Mouse (Mus musculus): ENCODE results near the gene Schip1. TPM values are rescaled to one million over a fixed set of nuclear protein-coding genes. Genes with fewer than 3 reads are reported as not detected.

The Schip1 gene
- polyA plus RNA-seq, 1 experiment from 2014 or later, result 27.6 TPM

DNA sequence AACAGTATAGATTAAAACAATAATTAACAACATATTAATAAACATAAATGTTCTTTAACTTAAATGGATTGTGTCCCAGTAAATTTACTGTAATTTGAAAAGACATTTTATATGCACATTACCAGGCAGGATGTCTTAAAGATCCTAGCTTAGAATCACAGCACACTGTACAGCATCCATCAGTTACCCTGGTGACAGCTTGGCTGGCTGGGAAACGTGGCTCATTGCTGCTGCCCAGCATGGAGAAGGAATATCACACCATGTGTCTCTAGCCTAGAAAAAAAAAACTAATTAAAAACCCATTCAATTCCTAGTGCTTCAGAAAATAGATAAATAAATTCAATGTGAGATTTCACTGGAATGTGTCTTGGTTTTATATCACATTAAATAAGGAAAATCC lies 136.6 kb downstream of the Schip1 start:
- ATAC-seq (ENCODE audit: low FRiP score, low TSS enrichment), result no peak
- Histone ChIP-seq H3K4me1 (replicated peaks; ENCODE audit: control insufficient read depth, insufficient read depth) (no peaks in the 10 kb centered on the region), H3K9me3 (ENCODE audit: control insufficient read depth, low read length) (no peaks in the 10 kb centered on the region), H3K9ac (ENCODE audit: low read length) (no peak overlapping the region), H3K36me3 (ENCODE audit: control insufficient read depth, insufficient read depth, low read length) (no peaks in the 10 kb centered on the region), H3K4me3 (ENCODE audit: low read depth, low read length) (no peak overlapping the region), H3K27me3 (ENCODE audit: control insufficient read depth, insufficient read depth, low read length) (no peaks in the 10 kb centered on the region), H3K27ac (replicated peaks) (no peak overlapping the region), H3K4me2 (replicated peaks; ENCODE audit: low read depth) (no peak overlapping the region)
- TF ChIP-seq CTCF (IDR thresholded peaks at IDR 0.05; ENCODE audit: low read depth), result no peak
- no peak for TF ChIP-seq EP300 (optimal IDR thresholded peaks at IDR 0.05)
- DNase-seq (ENCODE audit: low spot score), result no peak
- WGBS, result 41% methylated on average over 1 of the region's 1 CpGs

GRCm38 (mm10) chr3:68202162-68202902 lies 137.7 kb downstream of the Schip1 start:
- H3K27ac ChIP-seq (replicated peaks), result no peak overlapping the region
- no peak overlapping the region for H3K9ac ChIP-seq (ENCODE audit: low read length)
- H3K4me2 ChIP-seq (replicated peaks; ENCODE audit: low read depth), result no peak overlapping the region
- H3K4me1 ChIP-seq (replicated peaks; ENCODE audit: control insufficient read depth, insufficient read depth), result no peaks in the 10 kb centered on the region
- WGBS, result 81% methylated on average over 4 of the region's 4 CpGs
- H3K9me3 ChIP-seq (ENCODE audit: control insufficient read depth, low read length), result no peaks in the 10 kb centered on the region
- no peaks in the 10 kb centered on the region for H3K36me3 ChIP-seq (ENCODE audit: control insufficient read depth, insufficient read depth, low read length)
- TF ChIP-seq EP300 (optimal IDR thresholded peaks at IDR 0.05) (no peak), CTCF (IDR thresholded peaks at IDR 0.05; ENCODE audit: low read depth) (no peak)
- H3K27me3 ChIP-seq (ENCODE audit: control insufficient read depth, insufficient read depth, low read length), result no peaks in the 10 kb centered on the region
- ATAC-seq (ENCODE audit: low FRiP score, low TSS enrichment) (no peak), DNase-seq (ENCODE audit: low spot score) (no peak)
- no peak overlapping the region for H3K4me3 ChIP-seq (ENCODE audit: low read depth, low read length)

GRCm38 (mm10) chr3:68203934-68204467 lies 139.4 kb downstream of the Schip1 start:
- no peak for TF ChIP-seq CTCF (IDR thresholded peaks at IDR 0.05; ENCODE audit: low read depth)
- no peak for TF ChIP-seq EP300 (optimal IDR thresholded peaks at IDR 0.05)
- DNase-seq (ENCODE audit: low spot score), result no peak
- Histone ChIP-seq H3K9ac (ENCODE audit: low read length) (no peak overlapping the region), H3K9me3 (ENCODE audit: control insufficient read depth, low read length) (no peaks in the 10 kb centered on the region), H3K4me1 (replicated peaks; ENCODE audit: control insufficient read depth, insufficient read depth) (no peaks in the 10 kb centered on the region), H3K4me3 (ENCODE audit: low read depth, low read length) (no peak overlapping the region), H3K27ac (replicated peaks) (no peak overlapping the region), H3K27me3 (ENCODE audit: control insufficient read depth, insufficient read depth, low read length) (no peaks in the 10 kb centered on the region), H3K4me2 (replicated peaks; ENCODE audit: low read depth) (no peak overlapping the region), H3K36me3 (ENCODE audit: control insufficient read depth, insufficient read depth, low read length) (no peaks in the 10 kb centered on the region)
- WGBS, result 75% methylated on average over 4 of the region's 4 CpGs
- ATAC-seq (ENCODE audit: low FRiP score, low TSS enrichment), result no peak

- H3K27ac ChIP-seq (replicated peaks), result no peak overlapping the region
- no peak for ATAC-seq (ENCODE audit: low FRiP score, low TSS enrichment)
- DNase-seq (ENCODE audit: low spot score), result no peak
- TF ChIP-seq CTCF (IDR thresholded peaks at IDR 0.05; ENCODE audit: low read depth), result no peak
- no peak for TF ChIP-seq EP300 (optimal IDR thresholded peaks at IDR 0.05)
- no peaks in the 10 kb centered on the region for H3K27me3 ChIP-seq (ENCODE audit: control insufficient read depth, insufficient read depth, low read length)
- no peak overlapping the region for H3K4me2 ChIP-seq (replicated peaks; ENCODE audit: low read depth)
- no peak overlapping the region for H3K4me3 ChIP-seq (ENCODE audit: low read depth, low read length)
- 80% methylated on average over 4 of the region's 4 CpGs for WGBS
- no peaks in the 10 kb centered on the region for H3K36me3 ChIP-seq (ENCODE audit: control insufficient read depth, insufficient read depth, low read length)
- H3K9ac ChIP-seq (ENCODE audit: low read length), result no peak overlapping the region
- no peaks in the 10 kb centered on the region for H3K9me3 ChIP-seq (ENCODE audit: control insufficient read depth, low read length)
- no peaks in the 10 kb centered on the region for H3K4me1 ChIP-seq (replicated peaks; ENCODE audit: control insufficient read depth, insufficient read depth)
Measured at GRCm38 (mm10) chr3:68210422-68210821, 145.8 kb downstream of the Schip1 start.

- TF ChIP-seq CTCF (IDR thresholded peaks at IDR 0.05; ENCODE audit: low read depth) (no peak), EP300 (optimal IDR thresholded peaks at IDR 0.05) (no peak)
- 93% methylated on average over 3 of the region's 3 CpGs for WGBS
- no peak overlapping the region for H3K27ac ChIP-seq (replicated peaks)
- no peak for DNase-seq (ENCODE audit: low spot score)
- H3K4me2 ChIP-seq (replicated peaks; ENCODE audit: low read depth), result no peak overlapping the region
- H3K36me3 ChIP-seq (ENCODE audit: control insufficient read depth, insufficient read depth, low read length), result no peaks in the 10 kb centered on the region
- no peak for ATAC-seq (ENCODE audit: low FRiP score, low TSS enrichment)
- no peaks in the 10 kb centered on the region for H3K4me1 ChIP-seq (replicated peaks; ENCODE audit: control insufficient read depth, insufficient read depth)
- no peak overlapping the region for H3K4me3 ChIP-seq (ENCODE audit: low read depth, low read length)
- no peaks in the 10 kb centered on the region for H3K27me3 ChIP-seq (ENCODE audit: control insufficient read depth, insufficient read depth, low read length)
- no peak overlapping the region for H3K9ac ChIP-seq (ENCODE audit: low read length)
- H3K9me3 ChIP-seq (ENCODE audit: control insufficient read depth, low read length), result no peaks in the 10 kb centered on the region
Measured at GRCm38 (mm10) chr3:68221452-68221851, 156.8 kb downstream of the Schip1 start.

GRCm38 (mm10) chr3:68239887-68240286 lies 175.3 kb downstream of the Schip1 start:
- no peak for TF ChIP-seq CTCF (IDR thresholded peaks at IDR 0.05; ENCODE audit: low read depth)
- no peak overlapping the region for H3K4me2 ChIP-seq (replicated peaks; ENCODE audit: low read depth)
- 89% methylated on average over 2 of the region's 2 CpGs for WGBS
- no peaks in the 10 kb centered on the region for H3K36me3 ChIP-seq (ENCODE audit: control insufficient read depth, insufficient read depth, low read length)
- no peak for ATAC-seq (ENCODE audit: low FRiP score, low TSS enrichment)
- H3K9ac ChIP-seq (ENCODE audit: low read length), result no peak overlapping the region
- DNase-seq (ENCODE audit: low spot score), result no peak
- H3K27ac ChIP-seq (replicated peaks), result no peak overlapping the region
- H3K4me1 ChIP-seq (replicated peaks; ENCODE audit: control insufficient read depth, insufficient read depth), result no peaks in the 10 kb centered on the region
- no peaks in the 10 kb centered on the region for H3K27me3 ChIP-seq (ENCODE audit: control insufficient read depth, insufficient read depth, low read length)
- no peak overlapping the region for H3K4me3 ChIP-seq (ENCODE audit: low read depth, low read length)
- H3K9me3 ChIP-seq (ENCODE audit: control insufficient read depth, low read length), result no peaks in the 10 kb centered on the region

Measured in stomach, postnatal 0 days (tissue).